Mouse (Mus musculus) kidney, adult 2 months (tissue): ENCODE results near the gene Slc31a1. TPM values are rescaled to one million over a fixed set of nuclear protein-coding genes. Genes with fewer than 3 reads are reported as not detected.
A peak's percentile ranks its signal among the peaks of the same experiment; 100 is the strongest.

ENCODE experiments used
- DNase-seq: peaks from one replicate; pipeline ENCODE4 v3.0.0; 2021
- H3K27ac ChIP-seq: fragments of 200-500 bp; 2 replicates; pipeline ENCODE4 v1.5.1; 2012; ENCODE audit warnings: low read depth, low read length, control low read depth, inconsistent platforms; ENCODE audit not compliant: insufficient read depth
- H3K27me3 ChIP-seq: fragments of 200-500 bp; replicated peaks from 2 replicates; pipeline ENCODE4 v1.6.1; 2012; ENCODE audit warnings: mild to moderate bottlenecking, moderate library complexity, low read length, inconsistent platforms; ENCODE audit not compliant: control insufficient read depth, insufficient read depth
- H3K36me3 ChIP-seq: fragments of 200-500 bp; 2 replicates; pipeline ENCODE4 v1.6.1; 2012; ENCODE audit warnings: mild to moderate bottlenecking, moderate library complexity, low read length, inconsistent platforms; ENCODE audit not compliant: control insufficient read depth, insufficient read depth
- H3K4me1 ChIP-seq: fragments of 200-500 bp; 2 replicates; pipeline ENCODE4 v1.6.1; 2011; ENCODE audit warnings: low read length; ENCODE audit not compliant: control insufficient read depth, insufficient read depth
- H3K4me3 ChIP-seq: fragments of 200-500 bp; 2 replicates; pipeline ENCODE4 v1.5.1; 2011; ENCODE audit warnings: mild to moderate bottlenecking, low read depth, low read length, control low read depth; ENCODE audit not compliant: insufficient read depth
- CTCF ChIP-seq: fragments of 200-500 bp; conservative IDR thresholded peaks from 2 replicates; pipeline ENCODE4 v1.5.1; 2011; ENCODE audit warnings: low read depth, mild to moderate bottlenecking, control low read depth, low read length, moderate library complexity, mixed read lengths; ENCODE audit not compliant: insufficient read depth, insufficient read length
- POLR2A ChIP-seq: fragments of 200-500 bp; IDR thresholded peaks from one replicate; pipeline ENCODE4 v1.6.1; 2011; ENCODE audit warnings: low read depth, low read length, control low read depth
- WGBS: fragments of 180-500 bp; shearing (Covaris S2); methylation state at CpG from one replicate; pipeline ENCODE4 v1.1.7; 2018; 5-methylcytosine and 5-hydroxymethylcytosine counted together
- polyA plus RNA-seq: library from polyadenylated mRNA; depleted of rRNA; stranded (reverse); fragments of >200 nt; gene quantifications from 2 replicates; pipeline ENCODE4 v1.2.3, GENCODE M21; 2012; rRNA removed

Gene Slc31a1
- polyA plus RNA-seq, 1 experiment: 78.3 TPM

DNA sequence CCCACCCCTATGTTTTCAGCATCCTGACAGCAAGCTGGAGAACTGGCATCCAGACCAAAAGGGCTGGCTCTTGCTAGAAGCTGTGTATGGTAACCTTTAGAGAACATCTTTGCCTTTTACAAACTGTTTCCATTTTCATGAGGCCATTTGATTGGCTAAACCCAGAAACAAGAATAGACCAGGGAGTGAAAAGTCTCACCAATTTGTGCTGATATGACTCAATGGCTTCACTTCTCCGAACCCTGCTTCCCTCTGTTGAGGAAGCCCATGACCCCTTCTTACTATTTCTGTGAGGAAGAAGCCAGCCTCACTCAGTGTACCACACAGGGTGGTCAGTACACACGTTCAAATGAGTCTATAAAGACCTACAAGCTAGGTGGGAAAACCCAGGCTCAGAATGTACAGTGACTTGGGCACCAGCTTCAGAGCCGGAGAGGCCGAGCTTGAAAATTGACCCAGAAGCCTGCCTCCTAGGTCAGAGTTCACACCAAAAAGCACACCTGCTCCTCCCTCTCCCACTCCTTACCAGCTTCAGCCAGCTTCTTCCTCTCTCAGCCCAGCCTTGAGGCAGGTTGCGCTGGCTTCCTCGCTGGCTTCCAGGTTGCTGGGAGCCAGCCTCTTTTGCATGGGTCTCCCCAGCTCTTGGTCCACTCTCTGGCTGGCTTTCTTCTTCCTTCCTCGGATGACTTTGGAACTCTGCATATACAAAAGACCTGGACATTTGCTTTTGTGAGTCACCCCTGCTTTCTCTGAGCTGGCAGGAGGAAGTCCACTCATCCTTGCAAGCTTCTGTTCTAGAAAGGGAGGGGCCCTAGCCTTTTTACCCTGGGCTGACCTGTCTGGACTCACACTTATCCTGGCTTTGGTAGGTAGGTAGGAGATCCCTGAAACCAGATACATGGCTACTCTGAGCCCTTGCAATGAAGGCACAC is 73.7 kb downstream of the Slc31a1 start:
- Histone ChIP-seq H3K27me3 (no peaks in the 10 kb centered on the region), H3K4me3 (peak overlapping the region; percentile 52), H3K4me1 (peaks cover 18% of the 10 kb centered on the region), H3K27ac (peak overlapping the region; percentile 96), H3K36me3 (no peaks in the 10 kb centered on the region)
- WGBS: 31% methylated on average over 7 of the region's 7 CpGs
- TF ChIP-seq POLR2A: peak; percentile 10
- no peak for TF ChIP-seq CTCF
- DNase-seq: peak; percentile 83

DNA sequence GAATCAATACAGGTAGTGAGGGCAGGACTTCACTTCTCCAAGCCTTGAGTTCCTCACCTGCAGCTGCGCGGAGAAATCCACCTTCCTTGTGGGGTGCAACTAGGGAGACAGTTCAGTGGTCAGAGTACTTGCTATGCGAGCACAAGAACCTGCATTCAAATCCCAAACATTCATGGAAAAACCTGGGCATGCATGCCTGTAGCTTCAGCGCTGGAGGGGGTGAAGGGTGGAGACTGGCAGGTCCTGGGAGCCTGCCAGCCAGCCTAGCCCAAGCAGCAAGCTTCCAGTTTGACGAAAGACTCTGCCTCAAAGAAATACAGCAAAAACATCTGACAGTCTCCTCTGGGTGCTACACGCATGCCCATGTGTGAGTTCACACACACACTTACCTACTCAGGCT is 74.6 kb downstream of the Slc31a1 start, which contains the start of gene Rnf183:
Gene Rnf183, minus strand, starts transcription at position 172 of the 400 bp plus-strand sequence.
- DNase-seq: peak; percentile 86
- WGBS: 46% methylated on average over 6 of the region's 6 CpGs
- peak within 1 kb of the TSS; percentile 96 for H3K27ac ChIP-seq

DNA sequence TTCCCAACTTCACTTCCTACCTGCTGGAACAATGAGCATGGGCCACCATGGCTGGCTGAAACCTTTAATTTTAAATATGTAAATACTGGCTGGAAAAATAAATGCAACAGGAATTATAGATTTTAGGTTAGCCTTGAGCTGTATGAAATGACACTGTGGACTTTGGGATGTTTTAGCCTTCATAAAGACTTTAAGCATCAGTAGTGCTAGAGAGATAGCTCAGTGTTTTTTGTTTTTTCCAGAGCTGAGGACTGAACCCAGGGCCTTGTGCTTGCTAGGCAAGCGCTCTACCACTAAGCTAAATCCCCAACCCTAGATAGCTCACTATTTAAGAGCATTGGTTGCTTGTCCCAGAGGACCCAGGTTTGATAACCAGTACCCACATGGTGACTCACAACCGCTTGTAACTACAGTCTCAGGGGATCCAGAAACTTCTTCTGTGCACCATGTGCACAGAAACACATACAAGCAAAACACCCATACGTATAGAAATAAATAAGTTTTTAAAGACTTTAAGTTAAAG is 76.8 kb downstream of the Slc31a1 start:
- no peak overlapping the region for H3K4me3 ChIP-seq
- H3K4me1 ChIP-seq: peaks cover 32% of the 10 kb centered on the region
- H3K27me3 ChIP-seq: no peaks in the 10 kb centered on the region
- TF ChIP-seq CTCF (no peak), POLR2A (no peak)
- H3K36me3 ChIP-seq: no peaks in the 10 kb centered on the region
- WGBS: 73% methylated on average over 3 of the region's 3 CpGs
- peak overlapping the region; percentile 81 for H3K27ac ChIP-seq
- no peak for DNase-seq

More for the DNA sequence above, 74.6 kb downstream of the Slc31a1 start, which contains the start of gene Rnf183:
- TF ChIP-seq CTCF: no peak
- TF ChIP-seq POLR2A: no peak
- H3K4me3 ChIP-seq: peak within 1 kb of the TSS; percentile 52
- H3K4me1 ChIP-seq: peaks cover 21% of the 10 kb centered on the region
- no peaks in the 10 kb centered on the region for H3K27me3 ChIP-seq
- H3K36me3 ChIP-seq: no peaks in the 10 kb centered on the region

DNA sequence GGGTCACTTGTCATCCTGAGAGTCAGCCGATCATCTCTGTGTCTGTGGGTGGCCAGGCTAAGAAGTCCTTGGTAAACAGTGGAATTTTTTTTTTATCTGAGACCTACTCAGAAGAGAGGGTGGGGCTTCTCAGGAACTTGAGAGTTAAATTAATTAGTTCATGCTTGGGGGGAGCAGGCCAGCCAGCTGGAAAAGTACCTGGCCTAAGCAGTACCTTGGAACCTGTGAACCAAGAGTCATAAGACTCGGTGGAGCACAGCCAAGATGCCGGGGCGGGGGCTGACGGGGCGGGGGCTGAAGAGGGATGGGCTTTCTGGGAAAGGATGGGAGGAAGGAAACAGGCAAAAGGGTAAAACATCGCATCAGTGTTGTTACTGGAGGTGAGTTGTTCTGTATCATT is 77.3 kb downstream of the Slc31a1 start:
- Histone ChIP-seq H3K27me3 (no peaks in the 10 kb centered on the region), H3K4me3 (no peak overlapping the region), H3K27ac (peak overlapping the region; percentile 81), H3K36me3 (no peaks in the 10 kb centered on the region), H3K4me1 (peaks cover 32% of the 10 kb centered on the region)
- TF ChIP-seq POLR2A (no peak), CTCF (no peak)
- 32% methylated on average over 7 of the region's 7 CpGs for WGBS
- peak; percentile 92 for DNase-seq

DNA sequence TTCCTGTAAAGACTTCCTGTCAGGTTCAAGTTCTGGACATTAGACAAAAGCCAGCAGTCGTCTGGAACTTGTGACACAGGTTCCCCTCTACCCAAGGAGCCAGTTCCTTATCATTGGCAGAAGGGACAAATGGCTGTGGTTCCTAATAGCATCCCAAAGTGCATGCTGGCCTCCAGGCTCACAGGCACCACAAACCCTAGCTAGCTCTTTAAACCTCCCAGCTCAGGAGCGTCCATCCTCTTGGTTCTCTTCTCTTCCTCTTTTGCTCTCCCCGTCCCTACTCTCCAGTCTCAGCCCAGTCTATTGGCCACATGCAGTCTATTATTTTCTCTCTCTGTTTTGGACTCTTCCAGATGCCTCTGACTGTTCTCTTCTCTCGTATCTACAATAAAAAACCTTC is 79.3 kb downstream of the Slc31a1 start:
- Histone ChIP-seq H3K4me3 (no peak overlapping the region), H3K27ac (peak overlapping the region; percentile 91), H3K27me3 (no peaks in the 10 kb centered on the region), H3K36me3 (no peaks in the 10 kb centered on the region), H3K4me1 (peaks cover 30% of the 10 kb centered on the region)
- DNase-seq: no peak
- WGBS: 63% methylated on average over 4 of the region's 4 CpGs
- TF ChIP-seq POLR2A (no peak), CTCF (no peak)

DNA sequence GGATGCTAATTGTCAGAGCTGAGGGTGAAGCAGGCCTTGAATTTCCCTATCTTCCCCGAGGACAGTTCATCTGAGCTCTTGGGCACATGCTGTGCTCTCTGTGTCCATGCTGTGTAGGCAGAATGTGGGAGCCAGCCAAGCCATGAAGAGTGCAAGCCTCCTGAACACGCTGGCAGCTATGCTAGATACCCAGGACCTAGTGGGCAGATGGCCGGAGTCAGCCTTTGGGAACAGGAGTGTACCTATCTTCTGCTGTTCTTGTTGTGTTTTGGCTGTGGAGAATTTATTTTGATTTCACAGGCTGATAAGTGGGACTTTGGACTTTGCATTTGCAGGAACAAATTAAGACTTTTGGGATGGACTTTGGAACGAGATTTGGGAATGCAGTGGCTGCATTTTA is 80.0 kb downstream of the Slc31a1 start:
- H3K4me3 ChIP-seq: no peak overlapping the region
- TF ChIP-seq CTCF (no peak), POLR2A (no peak)
- WGBS: 47% methylated on average over 4 of the region's 4 CpGs
- H3K4me1 ChIP-seq: peaks cover 30% of the 10 kb centered on the region
- H3K27me3 ChIP-seq: no peaks in the 10 kb centered on the region
- peak; percentile 90 for DNase-seq
- peak overlapping the region; percentile 71; the same call in 1 of the 2 replicates for H3K27ac ChIP-seq
- H3K36me3 ChIP-seq: no peaks in the 10 kb centered on the region

DNA sequence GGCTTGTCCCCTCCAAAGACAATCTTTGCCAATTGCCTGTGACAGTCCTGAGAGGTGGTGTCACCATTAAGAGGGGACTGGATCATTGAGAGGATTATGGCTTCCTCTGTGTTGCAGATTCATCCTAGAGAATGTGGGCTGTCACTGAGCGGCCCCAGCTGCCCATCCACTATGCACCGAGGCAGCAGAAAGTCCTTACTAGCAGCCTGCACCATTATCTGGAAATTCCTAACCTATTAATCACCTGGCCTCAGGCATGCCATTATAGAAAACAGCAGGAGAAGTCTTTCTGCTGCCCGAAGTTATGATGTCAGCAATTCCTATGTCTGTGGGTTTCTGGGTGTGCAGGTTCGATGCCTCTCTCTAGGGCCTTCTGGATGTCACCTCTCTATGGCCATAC is 80.5 kb downstream of the Slc31a1 start:
- Histone ChIP-seq H3K27me3 (no peaks in the 10 kb centered on the region), H3K4me1 (peaks cover 30% of the 10 kb centered on the region), H3K36me3 (no peaks in the 10 kb centered on the region), H3K27ac (peak overlapping the region; percentile 71), H3K4me3 (no peak overlapping the region)
- no peak for TF ChIP-seq CTCF
- no peak for TF ChIP-seq POLR2A
- DNase-seq: no peak
- 42% methylated on average over 4 of the region's 4 CpGs for WGBS

Other genes with a start within 250 kb of the Slc31a1 start
- not detected in 2 replicates for gene Mup21, start 209.9 kb upstream of the Slc31a1 start, polyA plus RNA-seq
- gene Zfp37, start 129.7 kb upstream of the Slc31a1 start, polyA plus RNA-seq: 0.26 and 0.50 TPM in 2 replicates
- 26.6 and 33.0 TPM in 2 replicates for gene Slc31a2, start 98.2 kb upstream of the Slc31a1 start, polyA plus RNA-seq
- gene Fkbp15, start 179 bp upstream of the Slc31a1 start, polyA plus RNA-seq: 32.2 and 36.6 TPM in 2 replicates
- 25.3 and 31.7 TPM in 2 replicates for gene Cdc26, start 47.9 kb downstream of the Slc31a1 start, polyA plus RNA-seq
- 10.4 and 10.9 TPM in 2 replicates for gene Prpf4, start 48.1 kb downstream of the Slc31a1 start, polyA plus RNA-seq
- gene Rnf183, start 74.5 kb downstream of the Slc31a1 start, polyA plus RNA-seq: 180 and 248 TPM in 2 replicates
- gene Wdr31, start 110.2 kb downstream of the Slc31a1 start, polyA plus RNA-seq: 10.5 and 12.3 TPM in 2 replicates
- 51.1 and 52.4 TPM in 2 replicates for gene Bspry, start 119.3 kb downstream of the Slc31a1 start, polyA plus RNA-seq
- 23.7 and 24.0 TPM in 2 replicates for gene Hdhd3, start 142.7 kb downstream of the Slc31a1 start, polyA plus RNA-seq
- gene Alad, start 159.2 kb downstream of the Slc31a1 start, polyA plus RNA-seq: 194 and 206 TPM in 2 replicates
- gene Pole3, start 164.3 kb downstream of the Slc31a1 start, polyA plus RNA-seq: 15.6 and 19.7 TPM in 2 replicates
- gene 4933430I17Rik, start 164.6 kb downstream of the Slc31a1 start, polyA plus RNA-seq: 0.17 and 0.20 TPM in 2 replicates
- gene Rgs3, start 199.1 kb downstream of the Slc31a1 start, polyA plus RNA-seq: 43.1 and 43.5 TPM in 2 replicates